Mouse (Mus musculus) gonadal fat pad, adult 2 months (tissue): ENCODE results near the gene Agap2. TPM values are rescaled to one million over a fixed set of nuclear protein-coding genes. Genes with fewer than 3 reads are reported as not detected.
A peak's percentile ranks its signal among the peaks of the same experiment; 100 is the strongest.
"Not testable (repeated sequence)": the region's sequence is repeated elsewhere in the genome, so short reads cannot be mapped to it uniquely, and the experiment has no call there.

Experiments used
- DNase-seq: peaks from one replicate; pipeline ENCODE4 v3.0.0-alpha.2; 2012; ENCODE audit warnings: low read depth
- polyA plus RNA-seq: library from polyadenylated mRNA; depleted of rRNA; stranded (reverse); fragments of >200 nt; gene quantifications from 2 replicates; pipeline ENCODE4 v1.2.3, GENCODE M21; 2012

Agap2 gene
- polyA plus RNA-seq, 1 experiment: 5.3 TPM

GRCm38 (mm10) chr10:127101151-127101550 lies 26.1 kb downstream of the Agap2 start:
- no peak for DNase-seq

GRCm38 (mm10) chr10:127103631-127104030 lies 28.5 kb downstream of the Agap2 start:
- DNase-seq: no peak

- no peak for DNase-seq
Measured at GRCm38 (mm10) chr10:127107563-127108261, 32.6 kb downstream of the Agap2 start.

GRCm38 (mm10) chr10:127108262-127108583 lies 33.1 kb downstream of the Agap2 start:
- no peak for DNase-seq

DNA sequence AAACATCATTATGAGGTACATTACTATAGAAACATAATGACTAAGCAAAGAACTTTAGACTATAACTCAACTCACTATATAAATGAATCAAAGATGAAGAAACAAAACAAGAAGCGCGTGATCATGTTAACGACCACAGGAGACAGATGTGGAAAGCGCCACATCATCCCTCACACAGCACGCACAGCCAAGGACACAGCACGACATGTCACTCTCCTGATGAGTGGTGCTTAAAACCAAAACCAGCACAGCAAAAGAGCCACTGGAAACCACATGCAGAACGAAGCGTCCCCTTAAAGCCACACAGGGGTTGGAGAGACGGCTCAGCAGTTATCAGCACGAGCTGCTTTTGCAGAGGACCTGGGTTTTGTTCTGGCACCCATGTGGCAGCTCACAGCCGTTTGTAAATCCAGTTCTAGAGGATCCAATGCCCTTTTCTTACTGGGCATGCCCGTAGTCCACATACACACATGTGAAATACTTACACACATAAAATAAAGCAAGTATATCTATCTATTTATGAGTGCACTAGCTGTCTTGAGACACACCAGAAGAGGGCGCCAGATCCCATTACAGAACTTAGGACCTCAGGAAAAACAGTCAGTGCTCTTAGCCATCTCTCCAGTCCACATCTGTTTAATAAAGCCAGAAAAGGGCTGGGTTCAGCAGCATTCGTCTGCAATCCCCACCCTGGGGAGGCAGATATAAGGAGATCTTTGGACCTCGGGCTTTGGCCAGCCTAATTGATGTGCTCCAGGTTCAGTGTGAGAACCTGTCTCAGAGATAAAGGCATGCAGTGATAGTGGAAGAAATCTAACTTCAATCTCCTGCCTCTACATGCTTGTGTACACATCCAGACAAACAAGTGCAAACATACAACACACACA lies 36.2 kb downstream of the Agap2 start:
- no peak for DNase-seq

DNA sequence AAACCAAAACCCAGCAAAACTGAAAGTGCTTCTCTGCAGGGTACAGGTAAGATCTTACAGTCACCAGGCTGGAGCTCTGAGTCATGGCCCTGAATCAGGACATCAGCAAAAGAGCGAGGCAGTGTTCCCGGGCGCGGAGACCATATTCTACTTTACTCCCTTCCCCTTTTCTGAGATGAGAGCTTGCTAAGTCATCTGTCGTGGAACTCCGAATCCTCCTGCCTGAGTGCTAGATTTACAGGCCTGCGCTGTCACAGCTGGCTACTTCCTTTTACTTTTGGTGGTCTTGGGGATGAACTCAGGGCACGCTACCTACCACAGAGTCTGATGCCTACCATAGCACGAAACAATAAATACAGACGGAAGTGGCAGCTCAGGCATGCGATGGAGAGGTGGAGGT lies 39.3 kb downstream of the Agap2 start:
- DNase-seq: no peak

DNA sequence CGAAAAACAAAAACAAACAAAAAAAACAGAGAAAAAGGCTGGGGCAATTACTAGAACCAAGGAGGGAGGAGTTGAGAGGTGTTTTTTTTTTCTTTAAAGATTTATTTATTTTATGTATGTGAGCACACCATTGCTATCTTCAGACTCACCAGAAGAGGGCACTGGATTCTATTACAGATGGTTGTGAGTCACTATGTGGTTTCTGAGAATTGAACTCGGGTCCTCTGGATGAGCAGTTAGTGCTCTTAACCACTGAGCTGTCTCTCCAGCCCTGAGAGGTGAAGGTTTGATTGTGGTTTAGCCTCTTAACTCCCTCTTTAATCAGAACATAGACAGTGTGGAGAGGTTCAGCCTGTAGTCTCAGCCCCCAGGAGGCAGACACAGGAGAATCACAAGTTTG lies 40.0 kb downstream of the Agap2 start:
- no peak for DNase-seq

- DNase-seq: no peak
Measured at GRCm38 (mm10) chr10:127118470-127118869, 43.4 kb downstream of the Agap2 start.

GRCm38 (mm10) chr10:127119229-127119628 lies 44.1 kb downstream of the Agap2 start:
- no peak for DNase-seq

- no peak for DNase-seq
Measured at GRCm38 (mm10) chr10:127120301-127121065, 45.4 kb downstream of the Agap2 start.

- DNase-seq: peak; percentile 95
Measured at GRCm38 (mm10) chr10:127121066-127121477, 46.0 kb downstream of the Agap2 start, which contains the start of gene Os9. Gene Os9 (minus strand): TSS chr10:127121131.

DNA sequence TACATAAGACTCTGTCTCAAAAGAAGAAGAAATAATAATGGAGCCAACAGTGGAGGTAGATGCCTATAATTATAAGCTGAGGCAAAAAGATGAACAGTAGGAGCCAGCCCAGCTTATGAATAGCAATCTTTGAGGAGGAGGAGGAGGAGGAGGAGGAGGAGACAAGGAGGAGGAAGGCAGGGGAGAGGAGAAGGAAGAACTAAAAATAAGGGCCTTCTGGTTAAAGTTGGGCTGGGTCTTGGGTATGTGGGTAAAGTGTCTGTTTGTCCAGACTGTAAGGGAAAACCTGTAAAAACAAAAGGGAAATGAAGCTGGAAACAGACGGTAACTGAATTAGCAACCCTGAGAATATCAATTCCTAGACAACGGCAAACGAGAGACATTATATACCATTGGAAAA lies 46.9 kb downstream of the Agap2 start:
- DNase-seq: no peak

- DNase-seq: no peak
Measured at GRCm38 (mm10) chr10:127122784-127123435, 47.8 kb downstream of the Agap2 start.

DNA sequence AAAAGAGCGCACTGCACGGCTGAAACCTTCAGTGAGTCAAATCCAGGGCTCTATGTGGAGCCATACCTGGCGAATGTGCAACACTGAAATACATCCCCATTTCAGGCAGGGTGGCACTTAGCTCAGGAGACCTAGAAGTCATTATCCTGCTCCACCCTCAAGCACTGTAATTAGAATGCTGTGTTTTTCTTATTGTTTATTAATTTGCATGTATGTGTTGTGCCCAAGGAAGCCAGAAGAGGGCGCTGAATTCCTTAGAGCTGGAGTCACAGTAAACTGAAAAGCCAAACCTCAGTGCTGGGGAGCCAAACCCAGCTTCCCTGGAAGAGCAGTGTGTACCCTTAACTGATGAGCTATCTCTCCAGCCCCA lies 48.3 kb downstream of the Agap2 start:
- DNase-seq: no peak

- no peak for DNase-seq
Measured at GRCm38 (mm10) chr10:127125210-127126001, 50.3 kb downstream of the Agap2 start.

GRCm38 (mm10) chr10:127126579-127126978 lies 51.5 kb downstream of the Agap2 start:
- no peak for DNase-seq

DNA sequence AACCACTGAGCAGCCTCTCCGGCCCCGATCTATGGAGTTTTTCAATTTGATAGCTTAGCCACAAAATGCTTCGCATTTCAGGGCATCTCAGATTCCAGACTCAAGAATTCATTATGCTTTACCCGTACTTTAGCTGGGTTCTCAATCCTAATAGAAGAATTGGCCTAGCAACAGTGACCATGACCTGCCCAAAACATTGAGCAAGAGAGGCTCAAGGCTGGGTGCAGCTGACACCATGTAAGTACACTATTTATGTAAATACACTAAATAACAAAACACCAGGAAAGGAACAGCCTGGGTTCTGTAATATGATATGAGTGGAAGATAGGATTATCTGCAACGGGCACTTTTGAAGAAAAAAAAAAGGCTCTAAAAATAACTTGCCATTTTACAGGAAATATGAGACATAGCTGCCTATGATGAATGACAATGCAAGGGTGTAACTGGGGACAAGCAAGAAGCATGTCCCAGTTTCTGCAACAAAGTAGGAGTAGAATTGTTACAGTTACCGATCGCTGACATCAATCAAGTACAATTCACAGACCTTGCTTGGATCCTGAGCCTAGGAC lies 52.7 kb downstream of the Agap2 start:
- no peak for DNase-seq

GRCm38 (mm10) chr10:127129431-127129830 lies 54.3 kb downstream of the Agap2 start:
- no peak for DNase-seq

- no peak for DNase-seq
Measured at GRCm38 (mm10) chr10:127132469-127132868, 57.4 kb downstream of the Agap2 start.

- DNase-seq: not testable (repeated sequence)
Measured at GRCm38 (mm10) chr10:127134394-127135035, 59.4 kb downstream of the Agap2 start.
